In genomic region chr13:67686971-67687370, GRCm38 (mm10) we compare ENCODE assay signal across 9 mouse cellular contexts. TPM values are rescaled to one million over a fixed set of nuclear protein-coding genes. Genes with fewer than 3 reads are reported as not detected.
DNase-seq lines count a peak whose midpoint lies in the region; ATAC-seq and TF ChIP-seq lines count a peak whose summit lies in the region.
"Had no signal": no experiment of that assay in that cellular context is flagged by ENCODE, and none has a peak within 500 bp of the region (broad histone marks: within the 10 kb centered on the region; RNA-seq: fewer than 3 reads in every experiment).

Gene Zfp738, minus strand, starts transcription at chr13:67687071.

- H3K4me1 ChIP-seq in intestine, embryonic 15.5 days (replicated peaks) = no peaks in the 10 kb centered on the region
- H3K4me1 ChIP-seq in intestine, embryonic 16.5 days (ENCODE audit: control insufficient read depth, insufficient read depth, low read length) = no peaks in the 10 kb centered on the region
- H3K4me1 ChIP-seq in bone marrow, adult 2 months (ENCODE audit: control insufficient read depth, insufficient read depth, low read length) = no peaks in the 10 kb centered on the region
- H3K4me1 ChIP-seq in hindbrain, embryonic 14.5 days (replicated peaks; ENCODE audit: control insufficient read depth, insufficient read depth, low read length) = 0 out of 2 replicates have a peak, but pooled peaks cover 6% of the 10 kb centered on the region

- H3K4me2 ChIP-seq in intestine, embryonic 15.5 days (replicated peaks) = no peak within 1 kb of the TSS
- H3K4me2 ChIP-seq in intestine, embryonic 16.5 days (ENCODE audit: low read depth, low read length) = no peak within 1 kb of the TSS
- H3K4me2 ChIP-seq in hindbrain, embryonic 14.5 days (replicated peaks) = no peak within 1 kb of the TSS

- DNase-seq in hindbrain, embryonic 14.5 days (ENCODE audit: low spot score) = no peak
- no peak for DNase-seq in cerebellum, postnatal 36 days
- DNase-seq in thymus, postnatal 14 days = no peak
- no peak for DNase-seq in cerebellum, adult 8-10 months
- DNase-seq: kidney, adult 2 months had no signal

- H3K27ac ChIP-seq in intestine, embryonic 15.5 days = no peak within 1 kb of the TSS
- H3K27ac ChIP-seq in intestine, embryonic 16.5 days (ENCODE audit: low read length) = no peak within 1 kb of the TSS
- H3K27ac ChIP-seq in bone marrow, adult 2 months (ENCODE audit: control insufficient read depth, insufficient read depth, low read depth, low read length, poor library complexity) = no peak within 1 kb of the TSS
- no peak within 1 kb of the TSS for H3K27ac ChIP-seq in hindbrain, embryonic 14.5 days

- ATAC-seq in intestine, embryonic 15.5 days = no peak
- no peak for ATAC-seq in intestine, embryonic 16.5 days
- ATAC-seq in hindbrain, embryonic 14.5 days (ENCODE audit: low FRiP score) = no peak
- no peak for ATAC-seq in megakaryocyte-erythroid progenitor cell, adult 5-6 weeks (replicated peaks; ENCODE audit: low FRiP score, low TSS enrichment, poor library complexity, severe bottlenecking)

- WGBS in intestine, embryonic 15.5 days = 78% methylated on average over 4 of the region's 4 CpGs
- WGBS in intestine, embryonic 16.5 days = 78% methylated on average over 4 of the region's 4 CpGs
- WGBS in bone marrow, adult 2 months = 73% methylated on average over 4 of the region's 4 CpGs
- WGBS in hindbrain, embryonic 14.5 days = 83% methylated on average over 4 of the region's 4 CpGs

- no peak within 1 kb of the TSS for H3K9ac ChIP-seq in intestine, embryonic 15.5 days
- no peak within 1 kb of the TSS for H3K9ac ChIP-seq in intestine, embryonic 16.5 days (ENCODE audit: low read depth, low read length)
- H3K9ac ChIP-seq in hindbrain, embryonic 14.5 days = no peak within 1 kb of the TSS

- no peaks in the 10 kb centered on the region for H3K36me3 ChIP-seq in intestine, embryonic 15.5 days
- H3K36me3 ChIP-seq in intestine, embryonic 16.5 days (ENCODE audit: control insufficient read depth, insufficient read depth, low read length) = no peaks in the 10 kb centered on the region
- no peaks in the 10 kb centered on the region for H3K36me3 ChIP-seq in hindbrain, embryonic 14.5 days (replicated peaks; ENCODE audit: control insufficient read depth, insufficient read depth)

- no peaks in the 10 kb centered on the region for H3K9me3 ChIP-seq in intestine, embryonic 15.5 days
- no peaks in the 10 kb centered on the region for H3K9me3 ChIP-seq in intestine, embryonic 16.5 days (ENCODE audit: control insufficient read depth, low read length)
- no peaks in the 10 kb centered on the region for H3K9me3 ChIP-seq in hindbrain, embryonic 14.5 days (ENCODE audit: control insufficient read depth, low read length)

- no peak for TF ChIP-seq CTCF in bone marrow, adult 2 months (IDR thresholded peaks at IDR 0.05; ENCODE audit: control insufficient read depth, insufficient read depth, low read length)

- H3K27me3 ChIP-seq in intestine, embryonic 15.5 days (replicated peaks) = no peaks in the 10 kb centered on the region
- no peaks in the 10 kb centered on the region for H3K27me3 ChIP-seq in intestine, embryonic 16.5 days (replicated peaks; ENCODE audit: control insufficient read depth, insufficient read depth, low read length)
- H3K27me3 ChIP-seq in hindbrain, embryonic 14.5 days (ENCODE audit: control insufficient read depth, insufficient read depth, low read length) = no peaks in the 10 kb centered on the region

- no peak within 1 kb of the TSS for H3K4me3 ChIP-seq in intestine, embryonic 15.5 days (replicated peaks)
- H3K4me3 ChIP-seq in intestine, embryonic 16.5 days (ENCODE audit: low read length) = no peak within 1 kb of the TSS
- no peak within 1 kb of the TSS for H3K4me3 ChIP-seq in bone marrow, adult 2 months (replicated peaks; ENCODE audit: control insufficient read depth, low read depth, low read length)
- no peak within 1 kb of the TSS for H3K4me3 ChIP-seq in hindbrain, embryonic 14.5 days (replicated peaks; ENCODE audit: low read length)

- no peak for TF ChIP-seq POLR2A in bone marrow, adult 2 months (IDR thresholded peaks at IDR 0.05; ENCODE audit: borderline replicate concordance, control insufficient read depth, low read depth, low read length)

RNA-seq across cellular contexts. Expression of gene Zfp738, which starts in this region (rescaled TPM):
- polyA plus RNA-seq in intestine, embryonic 15.5 days (2015; fragmentation: Nextera tagmentation; extraction: Ambion mirVana) = 9.3 and 10.1 TPM in 2 replicates
- polyA plus RNA-seq in intestine, embryonic 16.5 days (2015; fragmentation: Nextera tagmentation; extraction: Ambion mirVana) = 7.4 and 9.2 TPM in 2 replicates
- 1.9 and 11.3 TPM in 2 replicates for polyA plus RNA-seq in bone marrow, adult 2 months (2011; ENCODE audit: insufficient read depth, insufficient read length, low replicate concordance, missing spikeins)
- 13.4 and 13.6 TPM in 2 replicates for polyA plus RNA-seq in hindbrain, embryonic 14.5 days (2014; fragmentation: Nextera tagmentation; extraction: Ambion mirVana)
- 13.3 and 13.6 TPM in 2 replicates for total RNA-seq in megakaryocyte-erythroid progenitor cell, adult 5-6 weeks (2014; fragmentation: Nextera tagmentation)
- 13.1 and 21.9 TPM in 2 replicates for total RNA-seq in megakaryocyte-erythroid progenitor cell, adult 5-6 weeks (2017)
